Mouse (Mus musculus): ENCODE results near the gene Akt1.

DNA sequence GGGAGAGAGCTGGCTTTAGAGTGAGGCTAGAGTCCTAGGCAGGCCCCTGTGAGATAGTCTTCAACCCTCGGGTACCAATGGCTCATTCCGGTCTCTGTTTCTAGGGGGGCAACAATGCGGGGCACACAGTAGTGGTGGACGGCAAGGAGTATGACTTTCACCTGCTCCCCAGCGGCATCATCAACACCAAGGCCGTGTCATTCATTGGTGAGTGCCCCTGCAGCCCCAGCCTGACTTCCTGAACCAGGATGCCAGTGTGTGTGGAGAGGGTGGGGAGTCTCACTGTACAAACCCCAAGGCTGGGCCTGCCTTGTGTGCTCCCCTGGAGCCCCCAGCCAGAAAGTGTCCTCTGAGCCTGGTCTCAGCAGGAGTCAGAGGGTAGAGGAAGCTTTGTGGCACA lies 46.5 kb downstream of the Akt1 start:
- TF ChIP-seq CTCF (IDR thresholded peaks at IDR 0.05) (no peak), EP300 (IDR thresholded peaks at IDR 0.05; ENCODE audit: insufficient read depth, low read depth, low read length) (no peak), POLR2A (IDR thresholded peaks at IDR 0.05; ENCODE audit: insufficient read depth, low read depth, low read length) (no peak)
